Mouse (Mus musculus) cerebellum, adult 2 months (tissue): ENCODE measurements around the gene Tmem52b. TPM values are rescaled to one million over a fixed set of nuclear protein-coding genes. Genes with fewer than 3 reads are reported as not detected.

Source experiments
- DNase-seq, 2 experiments: peaks; one replicate each; pipeline ENCODE4 v3.0.0; 2021
- H3K27ac ChIP-seq: fragments of 200-500 bp; 2 replicates; pipeline ENCODE4 v1.5.1; 2012; ENCODE audit warnings: low read length, control low read depth, inconsistent platforms; ENCODE audit not compliant: insufficient read depth
- H3K27me3 ChIP-seq: fragments of 200-500 bp; 2 replicates; pipeline ENCODE4 v1.6.1; 2012; ENCODE audit warnings: inconsistent platforms, mild to moderate bottlenecking, low read length, moderate library complexity; ENCODE audit not compliant: control insufficient read depth, insufficient read depth
- H3K4me1 ChIP-seq: fragments of 200-500 bp; 2 replicates; pipeline ENCODE4 v1.6.1; 2011; ENCODE audit warnings: low read length; ENCODE audit not compliant: control insufficient read depth, insufficient read depth
- H3K4me3 ChIP-seq: fragments of 200-500 bp; replicated peaks from 2 replicates; pipeline ENCODE3; 2011; ENCODE audit warnings: mild to moderate bottlenecking, low read depth, low read length, control low read depth; ENCODE audit not compliant: insufficient read depth
- CTCF ChIP-seq: fragments of 200-500 bp; IDR thresholded peaks from 2 replicates; pipeline ENCODE4 v1.5.1; 2011; ENCODE audit warnings: low read depth, mild to moderate bottlenecking, control low read depth, low read length, moderate library complexity, borderline replicate concordance; ENCODE audit not compliant: insufficient read depth
- POLR2A ChIP-seq: fragments of 200-500 bp; IDR thresholded peaks from 2 replicates; pipeline ENCODE4 v1.6.1; 2011; ENCODE audit warnings: low read length, control low read depth, borderline replicate concordance; ENCODE audit not compliant: insufficient read depth
- WGBS: fragments of 180-500 bp; shearing (Covaris S2); methylation state at CpG from one replicate; pipeline ENCODE4 v1.1.7; 2018; 5-methylcytosine and 5-hydroxymethylcytosine counted together
- polyA plus RNA-seq: library from polyadenylated mRNA; depleted of rRNA; stranded (reverse); fragments of >200 nt; gene quantifications from 2 replicates; pipeline ENCODE4 v1.2.3, GENCODE M21; 2012

The Tmem52b gene
- polyA plus RNA-seq, 1 experiment, result not detected

DNA sequence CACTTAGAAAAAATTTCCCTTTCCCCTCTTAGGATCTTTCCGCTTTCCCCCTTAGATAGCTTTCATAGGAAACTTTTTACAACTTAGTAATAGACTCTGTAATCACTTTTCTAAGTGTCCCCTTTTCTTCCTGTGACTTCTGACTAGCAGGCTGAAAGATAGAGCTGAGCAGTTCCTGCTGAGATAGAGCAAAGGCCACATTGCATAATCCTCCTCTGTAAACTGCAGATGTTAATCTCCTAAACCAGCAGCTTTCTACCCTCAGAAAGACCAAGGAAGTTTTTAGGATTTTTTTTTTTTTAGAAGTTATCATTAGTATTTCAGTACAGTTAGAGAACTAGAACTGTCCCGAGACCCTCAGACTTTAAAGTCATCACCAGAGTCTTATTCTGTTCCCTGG is 8.9 kb upstream of the Tmem52b start:
- Histone ChIP-seq H3K4me3 (no peak overlapping the region), H3K27ac (no peak overlapping the region), H3K27me3 (no peaks in the 10 kb centered on the region), H3K4me1 (no peaks in the 10 kb centered on the region)
- 84% methylated on average over 2 of the region's 2 CpGs for WGBS
- no peak for DNase-seq
- TF ChIP-seq POLR2A, result no peak
- TF ChIP-seq CTCF, result no peak

DNA sequence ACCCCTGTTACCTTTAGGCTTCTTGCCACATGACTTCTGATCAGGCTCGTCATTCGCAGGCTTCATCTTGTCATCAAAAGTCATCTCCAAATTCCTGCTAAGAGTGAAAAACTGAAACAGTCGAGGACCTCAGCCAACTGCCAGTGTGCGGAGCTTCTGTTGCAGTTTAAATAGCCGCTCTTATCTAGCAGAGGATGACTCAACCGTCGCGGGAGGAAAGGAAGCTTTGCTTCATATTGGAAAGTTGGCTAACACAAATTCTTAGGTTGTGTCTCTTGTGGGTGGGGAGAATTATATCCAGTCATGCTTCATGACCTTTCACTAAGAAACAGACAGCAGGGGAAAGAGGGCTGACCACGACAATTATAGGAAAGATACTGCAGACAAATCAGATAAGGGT is 5.3 kb upstream of the Tmem52b start, which contains the start of gene Olr1:
Olr1 (minus strand) TSS at position 142 of the 400 bp plus-strand sequence.
- H3K4me3 ChIP-seq, result no peak within 1 kb of the TSS
- DNase-seq, result no peak
- H3K4me1 ChIP-seq, result no peaks in the 10 kb centered on the region
- WGBS, result 65% methylated on average over 9 of the region's 9 CpGs
- no peaks in the 10 kb centered on the region for H3K27me3 ChIP-seq
- TF ChIP-seq CTCF, result no peak
- no peak for TF ChIP-seq POLR2A
- no peak within 1 kb of the TSS for H3K27ac ChIP-seq

DNA sequence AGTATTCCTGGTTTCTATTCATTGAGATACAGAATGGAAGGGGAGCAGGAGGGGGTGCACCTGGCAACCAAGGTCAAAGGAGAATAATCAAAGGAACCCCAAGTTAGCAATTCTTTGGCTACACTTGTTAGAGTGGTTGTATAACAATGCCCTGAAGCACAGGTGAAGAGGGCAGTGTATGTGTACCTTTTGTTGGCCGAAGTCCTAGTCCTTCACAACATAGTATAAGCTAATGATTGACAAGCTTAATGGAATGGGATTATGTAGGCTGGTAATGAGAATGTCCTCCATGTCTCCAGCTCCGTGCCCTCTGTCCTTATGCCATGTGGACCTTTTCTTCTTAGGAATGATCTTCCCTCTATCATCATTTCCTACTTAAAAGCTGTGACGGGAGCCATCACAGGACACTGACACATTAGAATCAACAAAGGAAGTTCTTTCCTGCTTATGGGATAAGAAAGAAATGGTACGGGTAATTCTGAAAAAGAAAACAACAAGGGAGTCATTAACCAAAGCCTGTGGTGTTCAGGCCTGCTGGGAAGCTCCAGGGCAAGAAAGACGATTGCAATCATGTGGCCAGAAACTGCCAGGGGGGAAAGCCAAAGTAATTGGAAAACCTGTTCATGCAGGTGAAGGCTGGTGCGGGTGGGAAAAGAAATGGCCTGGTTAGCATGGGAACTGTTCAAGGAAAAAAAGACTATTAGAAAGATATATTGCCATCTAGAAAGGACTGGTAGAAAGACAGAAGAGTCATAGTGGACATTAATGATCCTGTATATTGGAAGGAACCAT is 2.0 kb upstream of the Tmem52b start:
- TF ChIP-seq CTCF (no peak), POLR2A (no peak)
- DNase-seq, result no peak
- no peak overlapping the region for H3K4me3 ChIP-seq
- no peak overlapping the region for H3K27ac ChIP-seq
- 69% methylated on average over 6 of the region's 6 CpGs for WGBS
- no peaks in the 10 kb centered on the region for H3K27me3 ChIP-seq
- no peaks in the 10 kb centered on the region for H3K4me1 ChIP-seq

DNA sequence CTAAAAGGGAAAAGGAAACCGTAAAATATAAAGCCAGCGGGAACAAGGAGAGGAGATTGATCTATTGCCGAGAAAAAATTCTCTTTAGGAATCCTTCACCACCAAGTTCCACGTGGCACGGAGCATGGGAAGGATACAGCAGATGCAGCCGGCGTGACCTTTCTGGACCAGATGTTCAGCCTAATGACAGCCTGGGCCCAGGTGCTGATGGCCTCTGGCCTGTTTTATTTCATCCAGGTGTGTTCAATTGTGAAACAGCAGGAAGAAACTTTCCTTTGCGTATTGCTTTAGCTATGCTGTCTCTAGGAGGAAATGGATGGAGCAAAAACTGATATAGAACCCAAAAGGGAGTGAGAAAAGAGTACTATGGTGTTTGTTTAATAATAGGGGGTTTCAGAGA is 513 bp downstream of the Tmem52b start:
- Histone ChIP-seq H3K27me3 (no peaks in the 10 kb centered on the region), H3K27ac (no peak overlapping the region), H3K4me3 (no peak overlapping the region), H3K4me1 (no peaks in the 10 kb centered on the region)
- no peak for DNase-seq
- TF ChIP-seq POLR2A (no peak), CTCF (no peak)
- 85% methylated on average over 8 of the region's 8 CpGs for WGBS

DNA sequence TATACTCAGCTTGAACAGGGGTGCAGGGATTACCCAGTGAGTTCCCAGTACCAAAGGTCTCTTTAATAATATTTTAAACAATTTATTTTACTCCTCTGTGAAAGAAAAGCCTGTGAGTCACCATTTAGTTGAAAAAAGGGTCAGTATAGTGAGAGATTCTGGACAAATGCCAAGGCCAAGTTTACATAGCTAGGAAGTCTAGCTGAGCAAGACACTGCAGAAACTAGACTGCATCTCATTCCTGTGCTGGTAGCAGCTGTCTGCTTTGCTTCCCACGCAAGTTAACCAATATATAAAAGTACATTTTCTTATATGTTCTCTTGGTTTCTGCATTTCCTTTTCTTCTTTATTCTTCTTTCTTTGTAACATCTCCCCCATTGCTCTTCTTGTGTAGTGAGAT is 1.1 kb downstream of the Tmem52b start:
- Histone ChIP-seq H3K27ac (no peak overlapping the region), H3K4me1 (no peaks in the 10 kb centered on the region), H3K27me3 (no peaks in the 10 kb centered on the region), H3K4me3 (no peak overlapping the region)
- WGBS, result 63% methylated on average over 1 of the region's 1 CpGs
- DNase-seq, result no peak
- TF ChIP-seq CTCF, result no peak
- no peak for TF ChIP-seq POLR2A

DNA sequence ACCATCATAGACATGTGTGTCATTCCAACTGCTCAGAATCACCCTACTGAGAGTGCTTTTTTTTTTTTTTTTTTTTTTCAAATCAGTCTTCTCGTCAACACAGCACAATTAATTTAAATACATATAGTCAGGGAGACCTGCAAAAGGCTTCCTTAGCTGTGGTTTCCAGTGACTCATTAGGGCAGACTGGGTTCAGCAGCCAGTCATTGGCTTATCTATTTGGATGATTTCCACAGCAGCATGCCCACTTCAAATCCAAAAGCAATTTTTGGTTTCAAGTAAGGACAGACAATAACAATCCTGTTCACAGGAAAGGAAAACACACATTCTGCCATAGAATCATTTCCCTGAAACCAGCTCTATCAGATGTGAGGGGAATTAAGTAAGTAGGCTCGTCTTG is 2.0 kb downstream of the Tmem52b start:
- H3K4me3 ChIP-seq, result no peak overlapping the region
- H3K27ac ChIP-seq, result no peak overlapping the region
- H3K4me1 ChIP-seq, result no peaks in the 10 kb centered on the region
- no peak for TF ChIP-seq CTCF
- no peak for TF ChIP-seq POLR2A
- no peaks in the 10 kb centered on the region for H3K27me3 ChIP-seq
- WGBS, result 59% methylated on average over 2 of the region's 2 CpGs
- DNase-seq, result no peak

DNA sequence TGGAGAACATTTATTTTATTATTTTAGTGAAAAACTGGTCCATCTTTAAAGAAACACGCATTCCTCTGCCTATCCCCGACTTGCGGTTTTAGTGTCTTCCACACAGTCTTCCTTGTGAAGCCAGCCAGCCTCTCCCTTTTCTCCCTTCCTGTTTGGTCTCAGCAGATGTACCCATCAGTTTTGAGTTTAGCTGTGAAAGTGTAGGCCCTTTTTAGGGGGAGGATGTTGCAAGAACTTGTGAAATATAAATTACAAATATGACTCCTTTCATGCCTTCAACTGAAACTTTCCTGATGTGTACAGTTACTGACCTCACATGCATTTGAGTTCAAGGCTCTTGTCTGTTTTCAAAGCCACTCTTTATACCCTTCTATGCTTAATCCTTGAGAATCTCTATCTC is 2.7 kb downstream of the Tmem52b start:
- WGBS, result 94% methylated on average over 3 of the region's 3 CpGs

DNA sequence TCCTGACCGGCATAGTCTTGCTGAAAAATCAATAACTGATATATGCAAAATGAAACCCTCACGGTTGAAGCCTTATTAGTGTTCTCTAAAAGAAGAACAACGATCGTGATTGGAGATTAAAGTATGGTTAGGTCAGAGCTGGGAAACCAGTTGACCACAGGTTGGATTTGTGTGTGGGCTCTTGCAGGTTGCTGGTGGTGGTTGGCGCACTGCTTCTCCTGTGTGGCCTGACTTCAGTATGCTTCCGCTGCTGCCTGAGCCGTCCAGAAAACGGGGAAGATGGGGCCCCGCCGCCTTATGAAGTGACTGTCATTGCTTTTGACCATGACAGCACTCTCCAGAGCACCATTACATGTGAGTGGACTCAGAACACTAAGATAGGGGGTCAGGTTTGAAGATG is 4.0 kb downstream of the Tmem52b start:
- Histone ChIP-seq H3K4me1 (no peaks in the 10 kb centered on the region), H3K27ac (no peak overlapping the region), H3K27me3 (no peaks in the 10 kb centered on the region), H3K4me3 (no peak overlapping the region)
- no peak for DNase-seq
- no peak for TF ChIP-seq POLR2A
- TF ChIP-seq CTCF, result no peak
- 90% methylated on average over 10 of the region's 10 CpGs for WGBS

More for the DNA sequence above, 2.7 kb downstream of the Tmem52b start:
- Histone ChIP-seq H3K4me3 (no peak overlapping the region), H3K4me1 (no peaks in the 10 kb centered on the region), H3K27ac (no peak overlapping the region), H3K27me3 (no peaks in the 10 kb centered on the region)
- DNase-seq, result no peak
- TF ChIP-seq POLR2A (no peak), CTCF (no peak)
